15 mouse cellular contexts compared by ENCODE assay signal in genomic region chr8:91117537-91117936, GRCm38 (mm10). TPM values are rescaled to one million over a fixed set of nuclear protein-coding genes. Genes with fewer than 3 reads are reported as not detected.
DNase-seq lines count a peak whose midpoint lies in the region; ATAC-seq and TF ChIP-seq lines count a peak whose summit lies in the region.
"Had no signal": no experiment of that assay in that cellular context is flagged by ENCODE, and none has a peak within 500 bp of the region (broad histone marks: within the 10 kb centered on the region; RNA-seq: fewer than 3 reads in every experiment).

No protein-coding gene starts in this region.

- H3K27ac ChIP-seq in left cerebral cortex, adult 2 months: no peak overlapping the region
- H3K27ac ChIP-seq: embryonic facial prominence, embryonic 12.5 days; forebrain, embryonic 10.5 days; gastrocnemius, adult 2 months; hindbrain, embryonic 15.5 days; macrophage had no signal

- ATAC-seq in CD4-positive, CD25-positive, alpha-beta regulatory T cell, adult 4 months: no peak

- no peak overlapping the region for H3K4me3 ChIP-seq in left cerebral cortex, adult 2 months
- H3K4me3 ChIP-seq: embryonic facial prominence, embryonic 12.5 days; forebrain, embryonic 10.5 days; gastrocnemius, adult 2 months; hindbrain, embryonic 15.5 days had no signal

- intact Hi-C loops in left cerebral cortex, adult 2 months (cut with DNase I): no loop called here
- intact Hi-C loops in left cerebral cortex, postnatal 4 days (cut with DNase I): no loop called here

- DNase-seq in CD4-positive, CD25-positive, alpha-beta regulatory T cell, adult 2 months (ENCODE audit: low read depth, low spot score): peak; percentile 36
- no peak for DNase-seq in left cerebral cortex, adult 2 months (ENCODE audit: extremely low spot score in 1 of 2, low spot score in 2 of 2)
- DNase-seq in left cerebral cortex, postnatal 4 days: no peak
- DNase-seq in A20 (ENCODE audit: low read depth, low spot score): peak; percentile 37
- DNase-seq in induced T-regulatory cell, adult 2 months (ENCODE audit: low read depth): peak; percentile 36
- no peak for DNase-seq in gastrocnemius, adult 18-20 months (ENCODE audit: low spot score)
- DNase-seq in adrenal gland, adult 18-20 months (ENCODE audit: low spot score in 2 of 2): no peak
- DNase-seq: adrenal gland, postnatal 10 days; cerebellum, adult 9-11 months; gastrocnemius, adult 2 months had no signal

- TF ChIP-seq CTCF in left cerebral cortex, adult 2 months (IDR thresholded peaks at IDR 0.05): peak; percentile 4

RNA-seq across cellular contexts. Expression of gene Rbl2, which starts 47.7 kb away (rescaled TPM):
- 10 to 100 TPM; 65.5 to 74.2 TPM for polyA plus RNA-seq in CD4-positive, CD25-positive, alpha-beta regulatory T cell, adult 4 months (2017; shearing (Covaris generic))
- 10 to 100 TPM; 39.1 to 43.1 TPM for total RNA-seq in left cerebral cortex, adult 2 months (2021)
- 10 to 100 TPM; 32.1 to 34.1 TPM for total RNA-seq in left cerebral cortex, postnatal 4 days (2021)
- 10 to 100 TPM; 35.9 to 41.8 TPM for total RNA-seq in gastrocnemius, adult 18-20 months (2021)
- 10 to 100 TPM; 32.7 to 45.8 TPM for total RNA-seq in adrenal gland, adult 18-20 months (2021)

Comparison
In these comparisons a context has a peak if more than half of its experiments do, and no peak if none do; other contexts are left out.
1. DNase-seq: peak in CD4-positive, CD25-positive, alpha-beta regulatory T cell, adult 2 months (single experiment), A20 (single experiment) and induced T-regulatory cell, adult 2 months (single experiment); none in left cerebral cortex, adult 2 months (0 of 2), left cerebral cortex, postnatal 4 days (single experiment), gastrocnemius, adult 18-20 months (single experiment) and adrenal gland, adult 18-20 months (0 of 2).